Mouse (Mus musculus): ENCODE data around the gene Snap47.
"Not testable (repeated sequence)": the region's sequence is repeated elsewhere in the genome, so short reads cannot be mapped to it uniquely, and the experiment has no call there.

Snap47 gene

GRCm38 (mm10) chr11:59367955-59368354 is 83.0 kb downstream of the Snap47 start:
- not testable (repeated sequence) for DNase-seq (ENCODE audit: low spot score)

- DNase-seq (ENCODE audit: low spot score) = no peak
These were observed 84.4 kb downstream of the Snap47 start for GRCm38 (mm10) chr11:59366633-59367032.

- no peak for DNase-seq (ENCODE audit: low spot score)
These were observed 85.0 kb downstream of the Snap47 start for GRCm38 (mm10) chr11:59366031-59366430.

- no peak for DNase-seq (ENCODE audit: low spot score)
These were observed 86.6 kb downstream of the Snap47 start for GRCm38 (mm10) chr11:59364417-59364816.

GRCm38 (mm10) chr11:59364007-59364406 is 87.0 kb downstream of the Snap47 start:
- no peak for DNase-seq (ENCODE audit: low spot score)

- DNase-seq (ENCODE audit: low spot score) = no peak
These were observed 89.7 kb downstream of the Snap47 start for GRCm38 (mm10) chr11:59361291-59361690.

All from yolk sac, embryonic 10.5 days (tissue).